Mouse (Mus musculus) T-helper 17 cell (primary cell): ENCODE results near the gene Morc1.

Experiments used
- in situ Hi-C, 2 experiments: fragments of 300-600 bp; cut with MboI, MseI; formaldehyde crosslinking; loops; 1 replicate in 1 of 2; 2 replicates in 1 of 2; pipeline ENCODE4 v1.15.1; 2025; ENCODE audit warnings: high pct_unique_total_duplicates in 2 of 2

The Morc1 gene

DNA sequence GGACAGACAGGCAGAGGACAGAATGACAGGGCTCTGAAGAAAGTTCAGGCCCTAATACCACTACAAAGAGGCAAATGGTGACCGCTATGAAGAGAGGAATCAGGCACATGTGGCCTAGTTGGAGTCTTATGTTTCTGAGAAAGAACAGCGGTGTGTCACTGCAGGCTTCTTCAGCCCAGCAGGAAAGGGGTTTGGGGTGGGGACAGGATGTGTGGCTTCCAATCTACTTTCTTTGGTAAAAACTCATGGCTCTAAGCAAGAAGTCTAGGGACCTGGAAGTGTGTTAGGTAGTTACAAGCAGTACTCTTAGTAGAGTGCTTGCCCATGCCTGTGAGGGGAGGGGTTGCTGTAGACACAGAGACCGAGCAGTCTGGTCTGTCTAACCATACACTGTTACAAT lies 196.3 kb downstream of the Morc1 start:
- in situ Hi-C loops = no loop called here

DNA sequence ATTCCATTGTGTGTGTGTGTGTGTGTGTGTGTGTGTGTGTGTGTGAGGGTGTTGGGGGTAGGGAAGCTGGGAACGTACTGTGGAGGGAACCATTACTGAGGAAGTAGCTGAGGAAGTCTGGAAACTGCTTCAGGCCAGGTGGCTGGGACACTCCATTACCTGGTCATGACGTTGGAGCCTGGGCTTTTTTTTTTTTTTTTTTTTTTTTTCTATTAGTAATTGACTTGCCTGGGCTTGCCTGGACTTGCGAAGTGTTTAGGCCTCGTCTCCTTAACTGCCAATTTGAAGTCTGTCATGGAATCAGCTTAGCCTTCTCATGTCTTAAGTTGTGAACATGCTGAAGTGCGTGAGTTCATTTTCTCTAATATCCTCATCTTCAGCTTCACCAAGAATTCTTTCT lies 198.7 kb downstream of the Morc1 start:
- in situ Hi-C loops = no loop called here

DNA sequence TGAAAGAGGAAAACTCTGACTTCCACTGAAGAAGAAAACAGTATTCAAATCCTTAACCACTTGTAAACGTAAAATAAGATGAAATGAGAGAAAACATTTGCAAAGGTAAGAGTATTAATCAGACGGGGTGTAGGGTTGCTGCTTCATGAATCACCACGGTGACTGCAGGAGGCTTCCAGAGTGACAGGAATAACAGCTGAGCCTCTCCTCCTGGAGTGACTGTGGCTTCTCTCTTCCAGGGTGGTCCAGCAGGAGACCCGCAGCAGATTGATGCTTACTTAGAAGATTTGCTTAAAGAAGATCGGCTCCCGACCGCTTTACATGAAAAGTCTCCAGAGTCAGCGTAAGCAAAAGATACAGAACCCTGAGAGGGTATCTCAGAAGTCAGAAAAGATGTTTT lies 199.4 kb downstream of the Morc1 start:
- in situ Hi-C loops = no loop called here

DNA sequence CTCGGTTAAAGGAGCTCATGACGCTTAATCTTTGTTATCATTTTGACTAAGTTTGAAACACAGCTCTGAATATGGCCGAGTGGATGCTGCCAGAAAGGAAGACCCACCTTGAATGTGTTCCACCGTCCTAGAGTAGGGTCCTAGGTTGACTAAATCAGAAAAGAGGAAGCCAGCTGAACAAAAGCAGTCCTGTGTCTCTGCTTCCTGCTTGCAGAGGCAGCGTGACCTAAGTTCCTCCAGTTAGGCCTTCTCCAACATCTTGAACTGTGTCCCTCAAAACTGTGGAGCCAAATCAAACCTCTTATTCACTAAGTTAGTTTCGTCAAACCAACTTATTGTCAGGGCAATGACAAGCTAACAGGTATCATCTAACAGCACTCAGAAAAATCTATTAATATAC lies 201.3 kb downstream of the Morc1 start:
- in situ Hi-C loops = no loop called here

DNA sequence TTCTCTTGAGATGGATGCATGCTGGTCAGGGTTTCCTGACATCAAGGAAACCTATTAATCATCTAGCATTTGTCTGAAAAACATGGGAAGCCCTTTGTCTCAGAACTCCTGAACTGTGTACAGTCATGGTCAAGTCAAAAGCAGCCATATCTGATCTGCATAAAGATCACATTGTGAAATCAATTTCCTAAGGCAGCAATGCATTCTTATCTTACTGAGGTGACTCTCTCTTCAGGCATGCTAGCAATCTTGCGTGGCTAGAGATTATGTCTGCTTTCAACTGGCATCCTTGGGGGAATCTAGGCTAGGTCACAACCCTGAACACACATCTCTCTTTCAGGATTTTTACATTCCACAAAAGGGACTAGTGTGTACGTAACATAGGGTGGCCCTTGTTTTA lies 215.2 kb downstream of the Morc1 start:
- in situ Hi-C loops = no loop called here

DNA sequence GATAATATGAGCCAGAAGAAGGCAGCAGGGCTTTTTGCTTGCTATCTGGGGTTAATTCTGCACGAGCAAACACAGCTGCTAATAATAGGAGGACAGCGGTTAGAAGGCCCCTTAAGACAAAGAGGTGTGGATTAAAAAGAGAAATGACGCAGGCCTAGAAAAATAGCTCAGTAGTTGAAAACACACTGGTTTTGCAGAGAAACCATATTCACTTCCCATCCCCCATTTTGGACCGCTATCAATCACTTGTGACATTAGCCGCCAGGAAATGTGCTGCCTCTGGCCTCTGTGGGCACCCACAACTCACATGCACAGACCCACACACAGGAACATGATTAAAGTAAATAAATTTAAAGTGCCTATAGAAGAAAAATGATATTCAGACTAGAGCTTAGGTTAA lies 240.7 kb downstream of the Morc1 start:
- in situ Hi-C loops = no loop called here

DNA sequence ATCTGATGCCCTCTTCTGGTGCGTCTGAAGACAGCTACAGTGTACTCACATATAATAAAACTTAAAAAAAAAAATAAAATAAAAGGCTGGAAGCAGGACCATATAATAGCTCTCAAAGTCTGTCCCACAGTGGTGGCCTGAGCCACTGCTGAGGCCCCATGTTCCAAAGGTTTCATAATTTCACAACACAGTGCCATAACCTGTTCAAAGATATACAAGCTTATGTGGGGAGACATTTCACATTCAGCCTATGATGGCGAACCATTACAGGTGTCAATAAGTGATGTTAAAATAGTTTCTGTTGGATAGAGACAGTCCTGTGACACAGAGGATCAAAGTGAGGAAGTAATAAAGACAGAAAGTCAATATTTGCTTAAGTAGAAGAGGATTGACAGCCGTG lies 241.6 kb downstream of the Morc1 start:
- in situ Hi-C loops = no loop called here

DNA sequence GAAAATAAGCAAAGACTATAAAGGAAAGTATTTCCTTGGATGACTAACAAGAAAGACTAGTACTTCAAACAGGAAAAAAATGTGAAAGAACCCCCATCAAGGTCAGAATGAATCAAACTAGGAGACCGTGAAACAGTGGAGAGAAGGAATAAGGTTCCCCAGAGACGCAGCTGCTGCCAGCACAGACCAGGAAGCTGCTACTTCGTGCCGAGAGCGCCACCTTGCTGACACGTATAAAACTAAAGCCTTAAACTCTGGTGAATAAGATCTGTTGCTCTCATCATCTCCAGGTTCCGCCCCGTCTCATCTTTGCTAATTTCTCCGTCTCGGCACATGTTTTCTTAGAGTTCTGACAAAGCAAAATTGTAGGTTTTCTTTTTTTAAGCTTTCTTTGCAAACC lies 244.6 kb downstream of the Morc1 start:
- in situ Hi-C loops = no loop called here

DNA sequence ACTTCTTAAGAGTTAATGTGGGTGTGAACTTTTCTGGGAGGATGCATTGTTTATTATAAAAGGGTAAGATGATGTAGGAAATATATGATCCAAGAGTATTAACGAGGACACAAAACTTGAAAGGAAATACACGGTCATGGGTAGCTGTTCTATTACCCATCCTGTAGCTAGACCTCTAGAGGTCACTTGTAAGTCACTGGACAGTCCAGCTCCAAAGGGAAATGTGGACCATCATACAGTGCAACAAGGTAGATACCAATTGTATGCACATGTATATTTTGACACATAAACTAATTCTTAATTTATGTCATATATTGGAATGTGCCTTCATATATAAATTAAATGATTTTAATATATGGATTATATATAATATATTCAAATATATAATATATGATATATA lies 245.2 kb downstream of the Morc1 start:
- in situ Hi-C loops = no loop called here

DNA sequence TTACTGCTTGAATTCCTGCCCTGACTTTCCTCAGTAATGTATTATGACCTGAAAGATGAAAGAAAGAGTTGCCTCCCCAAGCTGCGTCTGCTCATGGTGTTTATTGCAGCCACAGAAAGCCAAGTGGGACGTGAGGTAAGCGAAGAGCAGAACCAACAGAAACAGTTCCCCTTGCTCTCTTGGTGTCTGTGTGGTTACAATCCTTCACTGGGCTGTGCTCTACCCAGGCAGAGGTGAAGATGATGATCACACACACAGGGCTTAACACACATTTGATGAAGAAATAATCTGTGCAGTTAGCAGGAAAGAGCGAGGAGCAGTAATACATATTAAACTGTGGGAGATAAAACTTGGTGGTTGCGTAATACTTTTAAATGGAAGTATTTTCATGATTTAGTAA lies 246.3 kb downstream of the Morc1 start:
- in situ Hi-C loops = no loop called here

DNA sequence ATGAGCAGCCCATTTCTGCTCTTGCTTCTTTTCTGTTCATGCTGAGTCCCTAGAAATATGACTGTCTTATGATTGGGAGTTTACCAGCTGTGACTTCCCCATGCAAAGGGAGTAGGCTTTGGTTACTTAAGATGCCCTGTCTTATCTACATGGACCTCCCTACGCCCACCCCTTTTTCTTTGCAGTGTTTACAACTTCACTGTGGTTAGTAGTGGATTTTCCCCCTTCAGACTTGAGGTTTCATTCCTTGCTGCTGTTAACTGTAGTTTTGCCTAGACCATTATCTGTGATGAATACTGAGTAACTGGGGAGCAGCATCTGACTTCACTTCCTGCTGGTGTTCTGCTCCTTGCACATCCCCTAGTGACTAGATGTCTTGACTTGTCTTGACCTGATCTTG lies 247.0 kb downstream of the Morc1 start:
- in situ Hi-C loops = no loop called here
